Mouse (Mus musculus) central nervous system, embryonic 18 days (tissue): ENCODE measurements around the gene Actc1. TPM values are rescaled to one million over a fixed set of nuclear protein-coding genes. Genes with fewer than 3 reads are reported as not detected.

Source experiments
- polyA plus RNA-seq: library from polyadenylated mRNA; depleted of rRNA; stranded (reverse); fragments of >200 nt; gene quantifications from 2 replicates; pipeline ENCODE4 v1.2.3, GENCODE M21; 2012; rRNA removed

Gene Actc1
- 0.75 and 106 TPM in 2 replicates for polyA plus RNA-seq

GRCm38 (mm10) chr2:114052696-114053598 is at the start of gene Actc1:
Gene Actc1, minus strand, starts transcription at chr2:114053548.

GRCm38 (mm10) chr2:114013295-114013771 is 40.0 kb downstream of the Actc1 start, which contains the start of gene Gjd2:
Gene Gjd2, minus strand, starts transcription at chr2:114013619.

Other genes starting within 250 kb of the Actc1 start
- 188 and 197 TPM in 2 replicates for gene Scg5, start 224.4 kb downstream of the Actc1 start, polyA plus RNA-seq
- 6.8 and 7.0 TPM in 2 replicates for gene Arhgap11a, start 204.9 kb downstream of the Actc1 start, polyA plus RNA-seq
- gene Gjd2, start 39.9 kb downstream of the Actc1 start, polyA plus RNA-seq: 25.3 and 29.7 TPM in 2 replicates
- 36.8 and 37.0 TPM in 2 replicates for gene Aqr, start 133.5 kb upstream of the Actc1 start, polyA plus RNA-seq
- 11.5 and 11.7 TPM in 2 replicates for gene Zfp770, start 147.9 kb upstream of the Actc1 start, polyA plus RNA-seq